Mouse (Mus musculus) liver, adult 2 months (tissue): Measurements from ENCODE around the gene Lrba.

Experiments used
- CTCF ChIP-seq: fragments of 200-500 bp; IDR thresholded peaks from 2 replicates; pipeline ENCODE4 v1.5.1; 2011; ENCODE audit warnings: low read depth, low read length, control low read depth
- POLR2A ChIP-seq: fragments of 200-500 bp; IDR thresholded peaks from 2 replicates; pipeline ENCODE4 v1.6.1; 2011; ENCODE audit warnings: low read length, control low read depth; ENCODE audit not compliant: insufficient read depth; ENCODE audit errors: extremely low read depth

GRCm38 (mm10) chr3:86784930-86785329 lies 560.5 kb downstream of the Lrba start:
- TF ChIP-seq POLR2A (no peak), CTCF (no peak)
